Mouse (Mus musculus): ENCODE data around the gene Lrsam1. TPM values are rescaled to one million over a fixed set of nuclear protein-coding genes. Genes with fewer than 3 reads are reported as not detected.

Gene Lrsam1
- polyA plus RNA-seq, 1 experiment from 2014 or later: 3.5 TPM

DNA sequence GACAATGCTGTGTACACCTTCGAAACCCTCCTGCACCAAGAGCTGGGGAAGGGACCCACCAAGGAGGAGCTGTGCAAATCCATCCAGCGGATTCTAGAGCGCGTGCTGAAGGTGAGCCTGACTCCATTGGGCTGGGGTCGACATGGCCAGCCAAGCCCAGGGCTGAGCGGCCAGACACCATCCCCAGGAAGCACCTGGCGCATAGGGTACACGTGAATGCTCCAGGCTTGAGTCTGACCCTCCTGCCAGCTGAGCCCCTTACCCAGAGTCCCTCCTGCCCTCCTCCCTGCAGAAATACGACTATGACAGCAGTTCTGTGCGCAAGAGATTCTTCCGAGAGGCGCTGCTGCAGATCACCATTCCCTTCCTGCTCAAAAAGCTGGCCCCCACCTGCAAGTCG is 38.9 kb downstream of the Lrsam1 start:
- peaks cover 7% of the 10 kb centered on the region for H3K4me1 ChIP-seq
- 79% methylated on average over 13 of the region's 13 CpGs for WGBS (ENCODE audit: insufficient replicate concordance)
- peaks cover 48% of the 10 kb centered on the region for H3K36me3 ChIP-seq
- no peak overlapping the region for H3K4me3 ChIP-seq
- no peak overlapping the region for H3K27ac ChIP-seq
- H3K4me2 ChIP-seq: no peak overlapping the region
- no peaks in the 10 kb centered on the region for H3K27me3 ChIP-seq (replicated peaks)
- H3K9ac ChIP-seq: no peak overlapping the region
- H3K9me3 ChIP-seq (replicated peaks): no peaks in the 10 kb centered on the region
- no peak for ATAC-seq

GRCm38 (mm10) chr2:32921801-32922380 is 39.5 kb downstream of the Lrsam1 start:
- Histone ChIP-seq H3K9ac (no peak overlapping the region), H3K27me3 (replicated peaks) (no peaks in the 10 kb centered on the region), H3K4me1 (peaks cover 13% of the 10 kb centered on the region), H3K36me3 (peaks cover 48% of the 10 kb centered on the region), H3K4me2 (no peak overlapping the region), H3K27ac (no peak overlapping the region), H3K9me3 (replicated peaks) (no peaks in the 10 kb centered on the region), H3K4me3 (no peak overlapping the region)
- no peak for ATAC-seq
- WGBS (ENCODE audit: insufficient replicate concordance): 86% methylated on average over 15 of the region's 15 CpGs

DNA sequence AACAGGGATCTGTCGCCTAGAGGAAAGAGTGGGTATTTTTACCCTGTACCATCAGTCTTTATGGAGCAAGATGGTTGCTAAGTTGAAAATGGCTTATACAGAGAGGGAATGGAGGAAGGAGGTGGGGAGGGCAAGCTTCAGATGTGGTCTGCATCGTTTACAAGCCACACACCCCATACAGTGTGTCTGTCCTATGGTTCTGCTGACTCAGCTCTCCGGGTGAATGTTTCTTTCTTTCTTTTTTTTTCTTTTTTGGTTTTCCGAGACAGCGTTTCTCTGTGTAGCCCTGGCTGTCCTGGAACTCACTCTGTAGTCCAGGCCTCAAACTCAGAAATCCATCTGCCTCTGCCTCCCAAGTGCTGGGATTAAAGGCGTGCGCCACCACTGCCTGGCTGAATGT is 40.2 kb downstream of the Lrsam1 start:
- Histone ChIP-seq H3K36me3 (peaks cover 49% of the 10 kb centered on the region), H3K4me3 (no peak overlapping the region), H3K27ac (no peak overlapping the region), H3K27me3 (replicated peaks) (no peaks in the 10 kb centered on the region), H3K4me2 (no peak overlapping the region), H3K9me3 (replicated peaks) (no peaks in the 10 kb centered on the region), H3K9ac (no peak overlapping the region), H3K4me1 (peaks cover 13% of the 10 kb centered on the region)
- no peak for ATAC-seq
- 71% methylated on average over 7 of the region's 7 CpGs for WGBS (ENCODE audit: insufficient replicate concordance)

GRCm38 (mm10) chr2:32918391-32918790 is 43.0 kb downstream of the Lrsam1 start:
- Histone ChIP-seq H3K9ac (no peak overlapping the region), H3K4me1 (peaks cover 20% of the 10 kb centered on the region), H3K27me3 (replicated peaks) (no peaks in the 10 kb centered on the region), H3K36me3 (peaks cover 43% of the 10 kb centered on the region), H3K4me2 (no peak overlapping the region), H3K27ac (no peak overlapping the region), H3K4me3 (no peak overlapping the region), H3K9me3 (replicated peaks) (no peaks in the 10 kb centered on the region)
- ATAC-seq: no peak
- 72% methylated on average over 9 of the region's 9 CpGs for WGBS (ENCODE audit: insufficient replicate concordance)

- no peak overlapping the region for H3K4me2 ChIP-seq
- H3K4me3 ChIP-seq: no peak overlapping the region
- H3K27me3 ChIP-seq (replicated peaks): no peaks in the 10 kb centered on the region
- H3K9ac ChIP-seq: no peak overlapping the region
- no peak for ATAC-seq
- peaks cover 20% of the 10 kb centered on the region for H3K4me1 ChIP-seq
- no peak overlapping the region for H3K27ac ChIP-seq
- 44% methylated on average over 11 of the region's 11 CpGs for WGBS (ENCODE audit: insufficient replicate concordance)
- peaks cover 38% of the 10 kb centered on the region for H3K36me3 ChIP-seq
- H3K9me3 ChIP-seq (replicated peaks): no peaks in the 10 kb centered on the region
These were observed 43.9 kb downstream of the Lrsam1 start for GRCm38 (mm10) chr2:32917526-32917925.

DNA sequence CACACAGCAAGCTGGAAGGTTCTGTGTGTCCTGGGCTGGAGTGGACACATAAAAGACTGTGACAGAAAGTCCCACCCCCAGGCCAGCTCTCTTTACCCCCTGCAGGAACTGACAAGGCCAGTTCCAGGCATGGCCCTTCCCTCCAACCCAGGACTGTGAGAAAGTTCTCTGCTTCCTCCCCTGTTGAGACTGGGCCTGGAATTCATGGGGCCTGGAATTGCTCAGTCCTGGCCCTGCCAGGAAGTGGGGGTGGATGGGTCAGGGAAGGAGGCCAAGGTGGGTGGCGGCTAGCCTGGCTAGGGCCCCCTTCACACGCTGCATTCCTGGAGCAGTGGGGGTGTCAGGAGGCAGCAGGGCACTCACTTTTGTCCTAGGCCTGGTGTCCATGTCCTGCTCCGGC is 46.5 kb downstream of the Lrsam1 start:
- Histone ChIP-seq H3K4me2 (no peak overlapping the region), H3K4me3 (no peak overlapping the region), H3K27ac (peak overlapping the region; percentile 57; the same call in 1 of the 2 replicates), H3K27me3 (replicated peaks) (no peaks in the 10 kb centered on the region), H3K4me1 (peaks cover 20% of the 10 kb centered on the region), H3K36me3 (peaks cover 23% of the 10 kb centered on the region), H3K9me3 (replicated peaks) (no peaks in the 10 kb centered on the region), H3K9ac (no peak overlapping the region)
- no peak; the same call in 1 of the 2 replicates for ATAC-seq
- 56% methylated on average over 3 of the region's 3 CpGs for WGBS (ENCODE audit: insufficient replicate concordance)

GRCm38 (mm10) chr2:32914362-32914761 is 47.1 kb downstream of the Lrsam1 start:
- Histone ChIP-seq H3K4me2 (no peak overlapping the region), H3K9me3 (replicated peaks) (no peaks in the 10 kb centered on the region), H3K9ac (no peak overlapping the region), H3K4me3 (no peak overlapping the region), H3K4me1 (peaks cover 20% of the 10 kb centered on the region), H3K27ac (peak overlapping the region; percentile 57; the same call in 1 of the 2 replicates), H3K27me3 (replicated peaks) (no peaks in the 10 kb centered on the region), H3K36me3 (peaks cover 18% of the 10 kb centered on the region)
- no peak for ATAC-seq
- WGBS (ENCODE audit: insufficient replicate concordance): 68% methylated on average over 5 of the region's 5 CpGs

DNA sequence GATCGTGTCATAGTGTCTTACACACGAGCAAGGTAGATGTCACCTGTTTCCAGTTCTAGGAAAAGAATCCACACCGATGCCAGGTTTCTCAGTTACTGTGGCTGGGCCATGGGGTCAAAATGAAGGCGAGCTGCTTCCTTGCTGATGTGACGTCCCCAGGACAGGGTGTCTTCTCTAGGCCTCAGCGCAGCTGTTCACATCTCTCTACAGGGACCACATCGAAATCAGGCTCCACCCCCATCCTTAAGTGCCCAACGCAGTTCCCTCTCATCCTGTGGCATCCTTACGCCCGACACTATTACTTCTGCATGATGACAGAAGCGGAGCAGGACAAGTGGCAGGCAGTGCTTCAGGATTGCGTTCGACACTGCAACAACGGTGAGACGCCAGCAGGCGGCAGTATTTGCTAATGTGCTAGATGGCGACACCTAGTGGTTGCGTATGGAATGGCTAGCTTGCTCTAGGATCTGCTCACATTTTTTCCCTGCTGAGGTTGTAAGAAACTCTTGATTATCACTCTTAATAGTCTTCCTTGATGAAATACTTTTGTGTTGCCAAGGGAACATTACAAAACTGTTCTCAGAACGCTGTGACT is 49.1 kb downstream of the Lrsam1 start:
- WGBS (ENCODE audit: insufficient replicate concordance): 30% methylated on average over 19 of the region's 19 CpGs
- no peak overlapping the region for H3K4me3 ChIP-seq
- no peak overlapping the region for H3K4me2 ChIP-seq
- peaks cover 12% of the 10 kb centered on the region; the same call in 1 of the 2 replicates for H3K36me3 ChIP-seq
- H3K4me1 ChIP-seq: peaks cover 30% of the 10 kb centered on the region
- no peaks in the 10 kb centered on the region for H3K27me3 ChIP-seq (replicated peaks)
- no peaks in the 10 kb centered on the region for H3K9me3 ChIP-seq (replicated peaks)
- no peak overlapping the region for H3K9ac ChIP-seq
- no peak overlapping the region for H3K27ac ChIP-seq
- no peak for ATAC-seq

GRCm38 (mm10) chr2:32911639-32912182 is 49.7 kb downstream of the Lrsam1 start:
- H3K4me1 ChIP-seq: peaks cover 32% of the 10 kb centered on the region
- H3K27ac ChIP-seq: no peak overlapping the region
- H3K9me3 ChIP-seq (replicated peaks): no peaks in the 10 kb centered on the region
- no peak overlapping the region for H3K4me2 ChIP-seq
- H3K27me3 ChIP-seq (replicated peaks): no peaks in the 10 kb centered on the region
- H3K9ac ChIP-seq: no peak overlapping the region
- H3K36me3 ChIP-seq: peaks cover 12% of the 10 kb centered on the region; the same call in 1 of the 2 replicates
- no peak for ATAC-seq
- WGBS (ENCODE audit: insufficient replicate concordance): 81% methylated on average over 7 of the region's 7 CpGs
- H3K4me3 ChIP-seq: no peak overlapping the region

DNA sequence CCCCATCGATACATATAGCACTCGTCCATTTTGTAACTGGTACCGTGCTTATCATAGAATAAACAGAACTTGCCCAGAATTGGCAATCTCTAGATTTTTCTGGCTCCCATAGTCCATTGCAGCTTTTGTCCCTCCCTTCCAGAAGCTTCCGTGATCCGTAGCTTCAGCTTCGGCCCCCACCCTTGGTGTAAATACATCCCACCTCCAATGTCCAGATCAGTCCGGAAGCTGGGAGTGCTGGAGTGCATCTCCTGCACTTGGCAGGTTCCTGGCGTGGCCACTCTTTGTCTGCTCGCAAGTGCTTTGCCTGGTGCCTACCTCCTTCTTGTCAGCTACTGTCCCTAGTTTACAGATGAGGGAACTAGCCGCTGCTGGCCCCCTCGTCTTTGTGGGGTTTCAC is 52.6 kb downstream of the Lrsam1 start:
- H3K27ac ChIP-seq: peak overlapping the region; percentile 67
- H3K9me3 ChIP-seq (replicated peaks): no peaks in the 10 kb centered on the region
- no peak overlapping the region for H3K4me3 ChIP-seq
- no peak overlapping the region for H3K9ac ChIP-seq
- H3K27me3 ChIP-seq (replicated peaks): no peaks in the 10 kb centered on the region
- H3K4me1 ChIP-seq: peaks cover 55% of the 10 kb centered on the region
- H3K4me2 ChIP-seq: no peak overlapping the region
- peaks cover 7% of the 10 kb centered on the region; the same call in 1 of the 2 replicates for H3K36me3 ChIP-seq
- WGBS (ENCODE audit: insufficient replicate concordance): 55% methylated on average over 11 of the region's 11 CpGs
- no peak for ATAC-seq

DNA sequence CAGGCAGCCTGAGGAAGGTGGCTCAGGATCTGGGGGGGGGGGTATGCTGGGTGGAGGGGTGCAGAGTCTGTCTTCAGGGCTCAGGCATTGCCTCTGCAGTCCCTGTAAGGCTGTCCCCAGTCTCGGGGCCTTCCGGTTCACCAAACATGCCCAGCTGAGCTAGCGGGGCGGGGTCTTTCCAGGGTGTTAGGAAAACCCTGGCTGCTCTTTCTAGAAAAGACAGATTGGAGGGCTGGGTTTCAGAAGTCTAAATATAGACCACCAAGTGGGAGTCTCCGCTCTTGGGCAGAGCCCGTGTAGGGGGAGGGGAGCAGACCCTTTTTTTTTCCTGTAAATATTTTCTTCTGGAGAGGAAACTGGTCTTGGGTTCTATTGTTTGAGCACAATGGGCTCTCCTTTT is 53.1 kb downstream of the Lrsam1 start:
- H3K27me3 ChIP-seq (replicated peaks): no peaks in the 10 kb centered on the region
- no peak for ATAC-seq
- H3K36me3 ChIP-seq: peaks cover 7% of the 10 kb centered on the region; the same call in 1 of the 2 replicates
- H3K4me1 ChIP-seq: peaks cover 60% of the 10 kb centered on the region
- H3K9me3 ChIP-seq (replicated peaks): no peaks in the 10 kb centered on the region
- no peak overlapping the region for H3K4me2 ChIP-seq
- peak overlapping the region; percentile 67 for H3K27ac ChIP-seq
- WGBS (ENCODE audit: insufficient replicate concordance): 26% methylated on average over 6 of the region's 6 CpGs
- no peak overlapping the region; the same call in 1 of the 2 replicates for H3K9ac ChIP-seq
- H3K4me3 ChIP-seq: no peak overlapping the region

GRCm38 (mm10) chr2:32907442-32907841 is 54.0 kb downstream of the Lrsam1 start:
- 69% methylated on average over 8 of the region's 8 CpGs for WGBS (ENCODE audit: insufficient replicate concordance)
- Histone ChIP-seq H3K4me2 (no peak overlapping the region), H3K4me3 (no peak overlapping the region), H3K9me3 (replicated peaks) (no peaks in the 10 kb centered on the region), H3K9ac (no peak overlapping the region), H3K27ac (peak overlapping the region; percentile 45; the same call in 1 of the 2 replicates), H3K27me3 (replicated peaks) (no peaks in the 10 kb centered on the region), H3K36me3 (peaks cover 3% of the 10 kb centered on the region; the same call in 1 of the 2 replicates), H3K4me1 (peaks cover 64% of the 10 kb centered on the region)
- ATAC-seq: no peak

Measured in liver, embryonic 12.5 days (tissue).